Mouse (Mus musculus): ENCODE data around the gene Phkg1.
"Not testable (repeated sequence)": the region's sequence is repeated elsewhere in the genome, so short reads cannot be mapped to it uniquely, and the experiment has no call there.

Gene Phkg1

DNA sequence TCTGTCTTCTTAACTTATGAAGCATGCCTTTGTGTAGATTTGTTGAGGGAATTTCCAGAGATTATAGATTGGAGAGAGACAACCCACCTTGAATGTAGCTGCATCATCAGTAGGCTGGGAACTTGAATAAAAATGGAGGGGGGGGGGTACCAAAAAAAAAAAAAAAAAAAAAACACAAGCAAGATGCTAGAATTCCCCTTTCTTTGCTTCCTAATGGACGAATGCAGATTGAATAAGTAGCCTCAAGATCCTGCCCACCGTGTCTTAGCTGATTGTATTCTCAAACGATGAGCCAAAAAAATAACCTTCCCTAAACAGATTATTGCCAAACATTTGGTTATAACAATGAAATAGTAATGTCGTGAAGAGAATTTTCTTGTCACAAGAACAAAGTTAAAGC is 9.4 kb upstream of the Phkg1 start:
- in situ Hi-C loops (cut with MboI, MseI), result no loop called here

DNA sequence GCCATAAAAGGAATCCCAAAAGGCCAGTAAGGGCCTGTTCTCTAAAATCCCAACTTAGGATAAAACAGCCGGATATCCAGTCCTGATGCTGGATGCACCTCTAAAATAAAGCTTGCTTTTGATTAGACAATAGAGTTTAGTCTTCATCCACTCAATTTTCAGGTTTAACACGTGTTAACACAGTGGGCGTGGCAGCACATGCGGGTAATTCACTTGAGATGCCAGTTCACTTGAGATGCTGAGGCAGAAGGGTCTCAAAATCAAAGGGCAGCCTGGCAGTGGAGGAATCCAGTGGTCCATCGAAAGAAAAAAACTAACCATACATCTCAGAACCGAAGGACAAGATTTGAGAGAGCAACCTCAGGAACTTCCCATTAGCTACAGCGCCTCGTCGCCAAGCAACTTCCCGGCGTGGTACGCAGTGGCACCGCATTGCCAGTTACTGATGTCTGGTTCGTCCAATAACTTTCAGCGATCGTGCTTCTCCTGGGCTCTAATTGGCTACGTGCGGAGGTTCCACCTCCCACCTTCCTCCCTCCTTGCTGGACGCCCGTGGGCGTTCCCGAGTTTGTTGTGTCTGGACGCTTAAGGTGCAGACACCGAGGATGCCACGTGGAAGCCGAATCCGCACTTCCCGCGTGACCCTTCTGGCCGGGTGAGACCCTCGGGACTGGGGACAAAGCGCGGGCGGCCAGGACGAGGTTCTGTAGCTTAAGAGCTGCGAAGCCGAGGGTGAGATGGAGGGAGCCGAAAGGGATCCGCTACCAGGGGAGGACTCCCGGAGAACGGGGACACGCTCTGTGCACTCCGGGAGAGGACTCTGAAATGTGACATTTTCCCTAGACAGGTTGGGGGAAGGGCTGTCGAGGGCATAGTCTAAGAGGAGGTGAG is 2.9 kb downstream of the Phkg1 start, which contains the start of gene Zbed5:
TSS of gene Zbed5 (plus strand) at position 526 of the 891 bp plus-strand sequence.
- in situ Hi-C loops (cut with MboI, MseI), result no loop called here

DNA sequence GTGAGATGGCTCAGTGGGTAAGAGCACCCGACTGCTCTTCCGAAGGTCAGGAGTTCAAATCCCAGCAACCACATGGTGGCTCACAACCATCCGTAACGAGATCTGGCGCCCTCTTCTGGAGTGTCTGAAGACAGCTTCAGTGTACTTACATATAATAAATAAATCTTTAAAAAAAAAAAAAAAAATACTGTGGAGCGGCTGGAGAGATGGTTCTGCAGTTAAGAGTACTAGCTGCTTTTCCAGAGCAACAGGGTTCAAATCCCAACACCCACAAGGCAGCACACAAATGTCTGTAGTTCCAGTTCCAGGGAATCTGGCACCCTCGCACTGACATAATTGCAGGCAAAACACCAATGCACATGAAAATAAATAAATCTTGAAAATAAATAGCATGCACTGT is 8.0 kb downstream of the Phkg1 start:
- in situ Hi-C loops (cut with MboI, MseI), result not testable (repeated sequence)

DNA sequence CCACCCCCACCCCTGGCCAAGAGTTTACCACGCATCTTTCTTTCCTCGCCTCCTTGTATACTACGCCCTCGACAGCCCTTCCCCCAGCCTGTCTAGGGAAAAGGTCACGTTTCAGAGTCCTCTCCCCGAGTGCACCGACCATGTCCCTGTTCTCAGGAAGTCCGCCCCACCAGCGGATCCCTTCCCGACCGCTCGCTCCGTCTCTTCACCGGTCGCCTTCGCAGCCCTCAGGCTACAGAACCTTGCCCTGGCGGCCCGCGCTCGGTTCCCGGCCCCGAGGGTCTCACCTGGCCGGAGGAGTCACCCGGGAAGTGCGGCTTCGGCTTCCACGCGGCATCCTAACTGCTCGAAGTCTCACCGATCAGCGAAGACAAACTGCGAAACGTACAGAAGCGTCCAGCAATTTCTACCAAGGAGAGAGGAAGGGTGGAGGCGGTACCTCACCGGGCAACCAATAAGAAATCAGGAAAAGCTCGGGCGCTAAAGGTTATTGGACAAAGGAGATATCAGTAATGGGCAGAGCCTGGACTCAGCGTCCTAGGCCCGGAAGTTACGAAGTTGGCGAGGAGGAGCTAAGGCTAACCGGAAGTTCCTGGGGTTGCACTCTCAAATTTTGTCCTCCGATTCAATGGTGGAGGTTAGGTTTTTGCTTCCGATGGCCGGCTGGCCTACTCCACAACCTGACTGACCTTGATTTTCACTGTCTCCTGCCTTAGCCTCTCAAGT is 11.3 kb downstream of the Phkg1 start, which contains the start of gene Chchd2:
TSS of gene Chchd2 (minus strand) at position 560 of the 726 bp plus-strand sequence.
- in situ Hi-C loops (cut with MboI, MseI), result loop anchor here (5.0 kb wide), 1 partner anchor 40 kb away; the partner anchor contains the start of gene Sumf2

DNA sequence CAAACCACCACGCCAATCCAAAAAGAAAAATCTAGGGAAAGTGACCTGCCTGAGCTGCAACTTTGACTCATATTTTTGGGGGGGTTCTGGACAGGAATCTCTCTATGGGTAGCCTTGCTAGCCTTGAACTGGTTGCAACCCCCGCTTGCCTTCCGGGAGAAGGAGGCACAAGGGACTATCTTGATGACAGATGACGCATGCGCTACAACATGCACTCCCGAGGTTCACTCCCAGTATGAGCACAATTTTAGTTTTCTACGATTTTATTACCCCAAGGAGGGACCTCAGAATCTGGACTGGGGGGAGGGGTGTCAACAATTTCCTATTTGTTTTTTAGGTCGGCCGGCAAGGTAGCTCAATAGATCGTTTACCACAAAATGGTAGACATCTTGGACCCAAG is 12.1 kb downstream of the Phkg1 start:
- in situ Hi-C loops (cut with MboI, MseI), result loop anchor here (5.0 kb wide), 1 partner anchor 39 kb away; the partner anchor contains the start of gene Sumf2

DNA sequence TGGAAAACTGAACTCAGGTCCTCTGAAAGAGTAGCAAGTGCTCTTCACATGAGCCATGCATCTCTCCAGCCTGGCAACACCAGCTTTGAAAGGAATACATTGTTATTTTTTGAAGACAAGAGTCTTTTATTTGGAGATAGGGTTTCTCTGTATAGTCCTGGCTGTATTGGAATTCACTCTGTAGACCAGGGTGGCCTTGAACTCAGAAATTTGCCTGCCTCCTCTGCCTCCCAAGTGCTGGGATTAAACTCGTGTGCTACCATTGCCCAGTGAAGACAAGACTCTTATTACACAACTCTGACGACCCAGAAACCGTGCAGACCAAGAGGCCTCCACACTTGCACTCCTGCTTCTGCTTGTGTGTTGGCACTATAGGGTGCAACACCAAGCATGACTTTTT is 18.5 kb downstream of the Phkg1 start:
- in situ Hi-C loops (cut with MboI, MseI), result no loop called here

DNA sequence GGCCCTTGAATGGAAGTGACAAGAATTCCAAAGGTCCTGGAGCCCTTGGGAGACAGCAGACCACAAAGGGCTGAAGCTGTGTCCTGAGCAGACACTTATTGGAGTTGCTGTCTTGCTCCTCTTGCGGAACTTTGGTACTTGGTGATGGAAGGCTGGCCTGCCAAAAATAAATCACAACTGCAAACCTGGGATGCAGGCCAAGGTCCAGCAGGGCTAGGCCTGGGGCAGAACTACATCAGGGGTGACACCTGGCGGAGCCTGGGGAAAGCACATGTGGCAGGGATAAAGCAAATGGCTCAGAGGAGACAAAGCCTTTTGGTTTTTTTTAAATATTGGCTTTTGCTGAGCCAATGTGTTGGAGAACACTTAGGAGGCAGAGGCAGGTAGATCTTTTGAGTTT is 19.4 kb downstream of the Phkg1 start:
- in situ Hi-C loops (cut with MboI, MseI), result no loop called here

DNA sequence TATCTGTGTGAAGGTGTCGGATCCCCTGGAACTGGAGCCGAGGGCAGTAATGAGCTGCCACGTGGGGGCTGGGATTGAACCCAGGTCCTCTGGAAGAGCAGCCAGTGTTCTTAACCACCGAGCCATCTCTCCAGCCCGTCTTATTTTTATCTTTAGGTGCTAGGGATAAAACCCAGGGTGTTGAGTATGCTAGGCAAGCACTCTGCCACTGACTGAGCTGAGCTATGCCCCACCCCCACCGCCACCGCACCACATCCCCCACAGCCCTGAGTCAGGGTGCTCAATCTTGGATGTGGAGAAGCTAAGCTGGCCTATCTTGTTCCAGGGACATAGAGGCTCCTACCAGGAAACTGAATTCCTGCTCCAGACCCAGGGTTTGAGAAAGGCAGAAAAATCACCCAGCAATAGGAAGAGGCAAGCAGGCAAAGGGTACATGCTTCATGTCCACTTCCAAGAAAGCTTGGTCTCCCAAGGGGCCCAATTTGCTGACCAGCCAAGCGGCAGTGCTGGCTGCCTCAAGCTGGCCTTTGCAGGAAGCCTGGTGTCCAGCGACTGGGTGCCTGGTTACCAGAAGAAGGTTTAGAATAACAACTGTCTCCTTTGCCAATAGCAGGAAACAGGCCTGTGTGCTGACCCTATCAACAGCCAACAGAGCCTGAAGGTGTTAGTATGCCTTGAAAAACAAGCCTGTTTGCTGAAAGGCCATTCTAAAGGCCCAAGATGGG is 20.5 kb downstream of the Phkg1 start:
- in situ Hi-C loops (cut with MboI, MseI), result no loop called here

DNA sequence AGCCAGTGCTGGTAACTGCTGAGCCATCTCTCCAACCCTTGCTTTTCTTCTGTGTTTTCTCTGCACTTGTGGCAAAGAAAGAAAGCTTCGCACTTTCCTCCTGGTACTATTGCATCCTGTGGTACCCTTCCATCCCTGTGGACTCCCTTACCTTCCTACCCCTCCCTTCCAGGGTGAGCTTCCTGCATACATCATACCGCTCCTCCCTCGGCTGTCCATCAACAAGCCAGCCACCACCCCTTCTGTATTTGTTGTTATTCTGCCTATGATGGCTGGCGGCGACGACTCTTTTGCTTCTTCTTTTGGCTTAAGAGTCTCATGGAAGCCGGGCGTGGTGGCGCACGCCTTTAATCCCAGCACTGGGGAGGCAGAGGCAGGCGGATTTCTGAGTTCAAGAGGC is 23.3 kb downstream of the Phkg1 start:
- in situ Hi-C loops (cut with MboI, MseI), result no loop called here

DNA sequence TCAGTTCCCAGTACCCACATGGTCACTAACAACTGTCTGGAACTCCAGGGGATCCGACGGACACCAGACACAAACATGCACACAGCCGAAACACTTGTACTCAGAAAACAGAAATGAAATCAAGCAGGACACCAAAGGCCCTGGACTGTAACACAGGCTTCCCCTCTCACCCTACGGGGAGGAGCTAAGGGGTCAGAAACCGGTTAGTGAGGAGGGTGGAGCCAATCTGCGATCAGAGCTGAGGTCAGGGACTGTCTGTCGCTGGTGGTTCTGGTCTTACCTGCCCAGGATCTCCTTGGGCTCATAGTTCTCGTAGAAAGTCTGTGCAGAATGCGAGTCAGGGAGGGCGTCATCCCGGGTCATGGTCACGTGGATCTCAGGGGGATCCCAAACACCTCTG is 24.4 kb downstream of the Phkg1 start:
- in situ Hi-C loops (cut with MboI, MseI), result loop anchor here (25.0 kb wide), 3 partner anchors 487 to 812 kb away; no protein-coding TSS in a partner anchor

DNA sequence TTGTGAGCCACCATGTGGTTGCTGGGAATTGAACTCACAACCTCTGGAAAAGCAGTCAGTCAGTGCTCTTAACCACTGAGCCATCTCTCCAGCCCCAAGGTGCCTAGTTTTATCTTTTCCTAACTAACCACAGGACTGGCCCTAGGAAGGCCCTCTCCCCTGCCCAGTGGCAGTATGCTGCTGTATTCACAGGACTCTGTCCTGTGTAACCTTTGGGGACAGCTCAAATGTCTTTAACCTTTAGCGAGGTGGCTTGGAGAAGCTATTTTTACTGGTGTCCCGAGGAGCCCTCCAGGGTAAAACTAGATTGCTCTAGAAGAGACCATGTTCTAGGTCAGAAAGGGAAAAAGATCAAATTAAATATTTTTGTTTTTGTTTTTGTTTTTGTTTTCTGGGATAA is 27.1 kb downstream of the Phkg1 start:
- in situ Hi-C loops (cut with MboI, MseI), result loop anchor here (25.0 kb wide), 3 partner anchors 484 to 809 kb away; no protein-coding TSS in a partner anchor

DNA sequence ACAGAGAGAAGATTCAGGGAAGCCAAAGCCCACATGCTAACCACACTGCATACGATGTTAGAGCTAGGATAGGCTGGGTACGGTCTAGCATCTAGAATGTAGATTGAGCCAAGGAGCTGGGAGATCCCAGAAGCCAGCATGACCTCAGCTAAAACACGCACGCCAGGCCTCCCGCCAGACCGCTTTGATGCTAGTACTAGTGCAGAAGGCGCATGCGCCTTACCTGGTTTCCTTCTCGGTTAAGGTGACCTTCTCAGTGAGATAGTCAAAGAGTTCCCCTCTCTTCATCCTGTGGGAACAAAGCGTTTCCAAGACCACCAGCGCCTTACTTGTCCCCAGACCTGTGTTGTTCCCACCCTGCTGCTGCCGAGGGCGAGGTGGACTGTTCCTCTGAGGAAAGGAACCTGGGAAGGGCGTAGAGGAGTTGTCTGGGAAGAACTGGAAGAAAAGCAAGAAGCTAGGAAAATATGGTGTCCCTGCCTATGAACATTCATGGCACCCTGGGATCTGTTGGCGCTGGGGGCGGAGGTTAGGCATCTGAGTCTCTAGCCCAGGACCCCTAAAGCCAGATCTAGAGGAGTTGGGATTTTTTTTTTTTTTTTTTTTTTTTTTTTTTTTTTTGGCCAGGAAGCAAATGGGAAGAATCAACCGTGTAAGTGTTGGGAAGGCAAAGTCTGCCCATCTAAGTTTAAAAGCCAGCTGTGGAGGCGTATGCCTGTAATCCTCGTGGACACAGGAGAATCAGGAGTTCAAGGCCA is 28.9 kb downstream of the Phkg1 start:
- in situ Hi-C loops (cut with MboI, MseI), result loop anchor here (25.0 kb wide), 3 partner anchors 482 to 807 kb away; no protein-coding TSS in a partner anchor

DNA sequence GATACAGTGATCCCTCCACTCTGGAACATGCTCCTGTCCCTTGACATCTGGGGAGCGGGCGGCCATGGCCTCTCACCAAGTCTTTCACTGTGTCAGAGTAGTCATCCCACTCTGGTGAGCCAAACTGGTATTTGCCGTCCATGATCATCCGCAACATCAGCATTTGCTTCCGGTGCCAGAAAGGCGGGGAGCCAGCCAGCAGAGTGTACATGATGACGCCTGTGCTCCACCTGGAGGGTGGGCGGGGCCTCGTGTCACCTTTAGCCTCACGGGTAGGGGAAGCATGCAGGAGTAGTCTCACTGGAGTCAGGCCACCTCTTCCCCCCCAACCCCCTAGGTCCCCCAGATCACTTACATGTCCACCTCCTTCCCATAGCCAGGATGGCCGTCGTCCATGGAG is 32.5 kb downstream of the Phkg1 start:
- in situ Hi-C loops (cut with MboI, MseI), result loop anchor here (25.0 kb wide), 3 partner anchors 479 to 804 kb away; no protein-coding TSS in a partner anchor

DNA sequence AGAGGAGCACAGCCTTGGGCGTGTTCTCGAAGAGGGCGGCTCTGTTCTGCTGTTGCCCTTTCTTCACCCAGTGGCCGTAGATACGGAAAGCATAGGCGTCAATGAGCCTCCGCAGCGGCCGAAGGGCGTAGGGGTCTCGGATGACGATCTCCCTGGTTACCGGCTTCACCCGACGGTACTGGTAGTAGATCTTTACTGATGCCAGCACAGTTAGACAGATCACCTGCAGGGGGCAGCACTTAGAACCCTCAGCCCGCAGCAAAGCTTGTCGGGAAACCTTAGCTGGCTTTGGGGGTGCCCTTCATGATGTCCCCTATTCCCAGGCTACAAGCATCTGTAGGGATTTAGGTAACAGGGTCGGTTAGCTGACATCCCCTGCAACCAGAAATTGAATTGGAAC is 33.9 kb downstream of the Phkg1 start:
- in situ Hi-C loops (cut with MboI, MseI), result loop anchor here (25.0 kb wide), 3 partner anchors 477 to 802 kb away; no protein-coding TSS in a partner anchor

DNA sequence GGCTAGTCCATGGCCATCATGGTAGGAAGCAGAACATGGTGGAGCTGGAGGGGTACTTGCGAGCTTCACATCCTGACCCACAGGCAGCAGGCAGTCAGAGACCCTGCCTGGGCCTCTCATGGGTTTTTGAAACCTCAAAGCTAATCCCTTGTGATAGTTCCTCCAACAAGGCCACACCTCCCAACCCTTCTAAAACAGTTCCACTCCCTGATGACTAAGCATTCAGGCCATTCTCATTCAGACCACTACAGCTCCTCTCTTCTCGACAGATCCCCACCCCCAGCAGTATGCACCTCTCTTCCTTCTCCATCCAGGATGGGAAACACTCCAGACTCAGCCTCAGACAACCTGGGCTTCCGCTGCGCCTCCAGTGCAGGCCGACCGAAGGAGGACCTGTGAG is 36.0 kb downstream of the Phkg1 start:
- in situ Hi-C loops (cut with MboI, MseI), result loop anchor here (25.0 kb wide), 3 partner anchors 475 to 800 kb away; no protein-coding TSS in a partner anchor

DNA sequence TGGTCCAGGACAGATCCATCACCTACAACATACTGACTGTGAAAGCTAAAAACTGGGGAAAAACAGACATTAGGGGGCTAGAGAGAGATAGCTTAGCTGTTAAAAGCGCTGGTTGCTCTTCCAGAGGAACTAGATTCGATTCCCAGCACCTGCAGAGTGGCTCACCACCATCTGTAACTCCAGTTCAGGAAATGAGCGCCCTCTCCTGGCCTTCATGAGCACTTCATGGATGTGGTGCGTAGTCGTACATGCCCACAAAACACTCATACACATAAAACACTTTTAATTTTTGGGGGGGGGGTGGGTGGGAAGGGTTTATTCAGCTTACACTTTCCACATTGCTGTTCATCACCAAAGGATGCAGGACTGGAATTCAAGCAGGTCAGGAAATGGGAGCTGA is 41.9 kb downstream of the Phkg1 start:
- in situ Hi-C loops (cut with MboI, MseI), result loop anchor here (10.0 to 25.0 kb wide), 4 partner anchors 252 to 794 kb away; no protein-coding TSS in a partner anchor

DNA sequence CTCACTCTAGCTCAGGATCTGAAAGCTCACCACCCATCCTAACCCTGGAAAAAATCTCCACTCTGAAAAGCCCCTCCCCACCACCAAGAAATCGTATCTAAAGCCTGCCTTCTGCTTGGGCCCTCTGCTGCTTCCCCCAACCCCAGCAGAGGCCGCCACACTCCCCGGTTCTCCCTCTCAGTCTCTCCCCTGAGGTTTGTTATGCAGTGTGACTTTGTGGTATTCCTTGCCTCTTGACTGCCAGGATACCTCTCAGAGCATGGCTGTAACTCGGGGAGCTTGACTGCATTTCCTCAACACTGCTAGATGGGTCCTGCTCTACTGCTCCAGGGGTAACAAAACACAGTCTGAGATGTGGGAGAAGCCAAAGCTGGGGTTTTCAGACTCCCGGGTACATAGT is 43.2 kb downstream of the Phkg1 start:
- in situ Hi-C loops (cut with MboI, MseI), result loop anchor here (10.0 to 25.0 kb wide), 4 partner anchors 250 to 793 kb away; no protein-coding TSS in a partner anchor

DNA sequence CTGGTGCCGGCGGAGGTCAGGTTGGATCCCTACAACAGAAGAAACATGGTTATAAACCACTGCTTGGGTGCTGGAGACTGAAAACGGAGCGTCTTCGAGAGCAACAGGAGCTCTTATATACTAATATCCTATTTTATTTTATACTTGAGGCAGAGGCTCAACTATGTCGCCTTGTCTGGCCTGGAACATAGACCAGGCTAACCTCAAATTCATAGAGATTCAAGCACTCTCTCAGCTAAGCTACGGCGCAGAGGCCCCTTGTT is 50.9 kb downstream of the Phkg1 start:
- in situ Hi-C loops (cut with MboI, MseI), result loop anchor here (5.0 kb wide), 2 partner anchors 40 to 55 kb away; partner anchors contain the start of gene Chchd2

DNA sequence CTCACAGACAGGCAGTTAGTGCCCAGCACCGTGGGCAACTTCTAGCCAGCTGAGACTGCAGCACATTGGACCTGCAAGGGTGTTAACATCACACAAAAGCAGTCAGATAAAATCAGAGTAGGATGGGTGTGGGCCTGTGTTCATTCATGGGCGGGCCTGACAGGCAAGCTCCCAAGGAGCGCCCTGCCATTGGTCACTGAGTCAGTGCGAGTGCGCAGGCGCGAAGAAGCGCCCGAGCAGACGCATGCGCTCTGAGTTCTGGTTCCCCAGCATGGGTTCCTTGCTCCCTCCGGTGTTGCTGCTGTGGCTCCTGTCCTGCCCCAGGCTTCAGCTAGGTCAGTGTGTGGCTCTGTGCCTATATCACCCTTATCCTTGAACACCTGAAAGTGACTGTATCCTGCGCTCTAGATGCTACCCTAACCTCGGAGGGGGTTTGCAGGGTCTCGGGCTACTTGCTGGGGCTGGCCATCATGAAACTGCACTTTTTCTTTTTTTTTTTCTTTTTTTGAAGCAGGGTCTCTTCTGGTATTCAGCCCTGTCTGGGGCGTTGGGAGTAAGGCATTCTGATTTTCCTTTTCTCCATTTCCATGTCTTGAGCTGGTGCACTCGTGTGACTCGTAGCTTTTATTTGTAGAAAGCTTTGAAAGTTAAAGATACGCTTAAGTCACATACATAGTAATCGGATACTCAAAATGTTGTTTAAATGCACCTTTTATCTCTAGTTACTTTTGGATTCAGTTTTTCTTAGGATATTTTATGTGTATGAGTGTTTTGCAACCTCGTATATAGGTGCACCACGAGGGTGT is 51.4 kb downstream of the Phkg1 start, which contains the start of gene Sumf2:
TSS of gene Sumf2 (plus strand) at position 235 of the 806 bp plus-strand sequence.
- in situ Hi-C loops (cut with MboI, MseI), result loop anchor here (5.0 kb wide), 2 partner anchors 40 to 55 kb away; partner anchors contain the start of gene Chchd2

DNA sequence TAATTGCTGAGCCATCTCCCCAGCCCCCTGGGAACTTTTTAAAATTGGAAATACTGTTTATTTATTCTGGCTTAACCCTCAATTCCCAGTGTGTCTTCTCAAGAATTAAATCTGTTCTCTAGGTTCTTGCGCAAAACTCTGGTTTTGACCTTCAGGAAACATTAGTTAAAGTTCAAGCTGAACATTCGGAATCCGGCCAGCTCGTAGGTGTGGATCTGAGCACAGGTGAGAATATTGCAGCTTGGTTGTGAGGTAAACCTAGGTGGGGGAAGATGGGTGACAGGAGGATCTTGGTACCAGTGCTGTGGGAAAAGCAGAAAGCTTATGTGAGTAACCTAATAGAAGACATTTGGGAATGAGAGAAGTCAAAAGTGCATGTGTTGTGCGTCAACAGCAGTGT is 53.5 kb downstream of the Phkg1 start:
- in situ Hi-C loops (cut with MboI, MseI), result loop anchor here (5.0 kb wide), 2 partner anchors 42 to 53 kb away; partner anchors contain the start of gene Chchd2
